Mouse (Mus musculus) bone marrow, adult 2 months (tissue): ENCODE results near the gene Nek7.

ENCODE experiments used
- CTCF ChIP-seq: fragments of 200-500 bp; IDR thresholded peaks from 2 replicates; pipeline ENCODE4 v1.5.1; 2011; ENCODE audit warnings: low read length, control low read depth; ENCODE audit not compliant: control insufficient read depth, insufficient read depth
- POLR2A ChIP-seq: fragments of 200-500 bp; IDR thresholded peaks from 2 replicates; pipeline ENCODE4 v1.6.1; 2011; ENCODE audit warnings: low read depth, mild to moderate bottlenecking, control low read depth, low read length, borderline replicate concordance; ENCODE audit not compliant: control insufficient read depth

GRCm38 (mm10) chr1:138596127-138596706, 23.7 kb downstream of the Nek7 start:
- no peak for TF ChIP-seq POLR2A
- no peak for TF ChIP-seq CTCF
